Mouse (Mus musculus): Measurements from ENCODE around the gene Pgm2l1.

DNA sequence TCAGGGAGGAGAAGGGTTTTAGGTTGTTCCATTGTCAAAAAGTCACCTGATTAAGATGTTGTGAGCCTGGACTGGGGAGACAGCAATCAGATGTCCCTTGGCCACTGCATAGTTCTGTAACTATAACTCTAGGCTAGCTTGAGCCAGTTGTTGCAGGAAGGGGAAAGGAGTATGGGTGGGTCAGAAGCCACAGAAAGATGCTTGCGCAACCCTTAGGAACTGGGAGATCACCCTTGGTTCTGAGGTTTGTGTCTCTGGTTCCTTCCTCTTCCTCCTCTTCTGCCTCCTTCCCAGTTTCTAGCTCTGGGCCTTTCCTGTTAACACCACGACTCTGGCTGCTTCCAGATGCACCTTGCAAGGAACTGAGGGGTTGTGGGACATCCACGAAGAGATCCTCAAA is 44.8 kb upstream of the Pgm2l1 start:
- TF ChIP-seq GATA1 (IDR thresholded peaks at IDR 0.05; ENCODE audit: low read length) (no peak), TAL1 (IDR thresholded peaks at IDR 0.05; ENCODE audit: low read length) (no peak)

Measured in erythroblast, embryonic 14.5 days (primary cell).